Mouse (Mus musculus) brain, embryonic 18.5 days (tissue): ENCODE measurements at regions not wholly inside any gene's neighbourhood (a gene's known extent, or its start where the extent isn't known, plus 50 kb on each side); places are given as distances from the start of the nearest gene placed in this dataset.

Experiments used
- DNase-seq: peaks from one replicate; pipeline ENCODE4 v3.0.0-alpha.2; 2012; ENCODE audit warnings: low read depth, low spot score

GRCm38 (mm10) chr10:38516636-38517035, 304.9 kb downstream of the Rfpl4b start:
- no peak for DNase-seq
